9 mouse cellular contexts compared by ENCODE assay signal in the genomic region with DNA sequence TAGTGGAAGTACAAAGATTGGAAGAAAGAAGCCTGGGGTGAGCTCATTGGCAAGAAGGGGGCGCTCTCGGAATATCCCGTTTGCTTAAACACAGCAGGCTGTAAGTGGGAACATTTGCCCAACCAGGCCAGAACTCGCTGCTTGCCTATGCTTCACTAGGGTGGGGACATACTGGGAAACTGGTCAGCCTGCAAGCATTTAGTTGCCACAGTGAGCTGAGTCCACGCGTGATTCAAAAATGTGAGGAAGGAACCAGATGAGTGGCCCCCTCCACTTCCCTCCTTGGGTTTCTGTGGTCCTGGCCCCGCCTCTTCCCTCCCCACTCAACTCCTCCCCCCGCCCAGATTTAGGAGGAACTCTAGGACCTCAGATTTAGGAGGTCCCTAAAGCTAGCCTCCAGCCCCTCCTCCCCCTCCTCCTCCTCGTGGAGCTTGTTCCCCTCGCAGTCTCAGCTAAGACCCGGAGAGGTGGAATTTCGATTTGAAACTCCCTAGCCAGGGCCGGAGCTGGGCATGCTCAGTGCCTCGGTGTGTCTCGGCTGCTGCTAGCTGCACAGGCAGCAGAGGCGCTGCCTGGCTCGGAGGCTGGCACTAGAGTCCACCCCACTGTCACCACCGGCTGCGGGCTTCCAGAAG. TPM values are rescaled to one million over a fixed set of nuclear protein-coding genes. Genes with fewer than 3 reads are reported as not detected.
A peak's percentile ranks its signal among the peaks of the same experiment; 100 is the strongest.
DNase-seq lines count a peak whose midpoint lies in the region; ATAC-seq lines count a peak whose summit lies in the region.
"Had no signal": no experiment of that assay in that cellular context is flagged by ENCODE, and none has a peak within 500 bp of the region (broad histone marks: within the 10 kb centered on the region; RNA-seq: fewer than 3 reads in every experiment).

A gene (plus strand): TSS at position 369 of the 635 bp plus-strand sequence.

- peak; percentile 15 to 21 for DNase-seq in urinary bladder, adult 18-20 months (ENCODE audit: low spot score in 2 of 2)
- no peak for DNase-seq in urinary bladder, postnatal 10 days (ENCODE audit: low spot score)
- peak; percentile 15 for DNase-seq in heart, postnatal 4 days
- peak; percentile 89 to 92 for DNase-seq in layer of hippocampus, adult 18-20 months (ENCODE audit: low spot score in 2 of 2)
- peak; percentile 33 for DNase-seq in yolk sac, embryonic 10.5 days (ENCODE audit: low spot score)

- no peaks in the 10 kb centered on the region for H3K36me3 ChIP-seq in embryonic facial prominence, embryonic 15.5 days
- H3K36me3 ChIP-seq in liver, embryonic 15.5 days (replicated peaks) = no peaks in the 10 kb centered on the region
- H3K36me3 ChIP-seq in neural tube, embryonic 13.5 days = no peaks in the 10 kb centered on the region

- H3K4me2 ChIP-seq in embryonic facial prominence, embryonic 15.5 days (replicated peaks) = peak within 1 kb of the TSS; percentile 57
- H3K4me2 ChIP-seq in liver, embryonic 15.5 days = peak within 1 kb of the TSS; percentile 42
- H3K4me2 ChIP-seq in neural tube, embryonic 13.5 days = peak within 1 kb of the TSS; percentile 70

- H3K4me1 ChIP-seq in embryonic facial prominence, embryonic 15.5 days = peaks cover 18% of the 10 kb centered on the region
- no peaks in the 10 kb centered on the region for H3K4me1 ChIP-seq in liver, embryonic 15.5 days (replicated peaks)
- H3K4me1 ChIP-seq in neural tube, embryonic 13.5 days (replicated peaks) = peaks cover 20% of the 10 kb centered on the region

- peak; percentile 82 for ATAC-seq in embryonic facial prominence, embryonic 15.5 days (ENCODE audit: insufficient number of reproducible peaks, low FRiP score, low TSS enrichment, low read depth)
- no peak for ATAC-seq in liver, embryonic 15.5 days (ENCODE audit: insufficient read depth)
- ATAC-seq in neural tube, embryonic 13.5 days (ENCODE audit: low read depth) = peak; percentile 99

- H3K27me3 ChIP-seq in embryonic facial prominence, embryonic 15.5 days = peaks cover 9% of the 10 kb centered on the region
- H3K27me3 ChIP-seq in liver, embryonic 15.5 days = peaks cover 12% of the 10 kb centered on the region
- H3K27me3 ChIP-seq in neural tube, embryonic 13.5 days = no peaks in the 10 kb centered on the region

- no peaks in the 10 kb centered on the region for H3K9me3 ChIP-seq in embryonic facial prominence, embryonic 15.5 days (replicated peaks)
- no peaks in the 10 kb centered on the region for H3K9me3 ChIP-seq in liver, embryonic 15.5 days (replicated peaks)
- no peaks in the 10 kb centered on the region for H3K9me3 ChIP-seq in neural tube, embryonic 13.5 days

- H3K4me3 ChIP-seq in embryonic facial prominence, embryonic 15.5 days (replicated peaks) = peak within 1 kb of the TSS; percentile 34
- no peak within 1 kb of the TSS for H3K4me3 ChIP-seq in liver, embryonic 15.5 days (replicated peaks)
- H3K4me3 ChIP-seq in neural tube, embryonic 13.5 days = peak within 1 kb of the TSS; percentile 61

- H3K9ac ChIP-seq in embryonic facial prominence, embryonic 15.5 days = no peak within 1 kb of the TSS
- no peak within 1 kb of the TSS for H3K9ac ChIP-seq in liver, embryonic 15.5 days
- peak within 1 kb of the TSS; percentile 78 for H3K9ac ChIP-seq in neural tube, embryonic 13.5 days

- H3K27ac ChIP-seq in embryonic facial prominence, embryonic 15.5 days (replicated peaks) = no peak within 1 kb of the TSS
- no peak within 1 kb of the TSS for H3K27ac ChIP-seq in liver, embryonic 15.5 days (replicated peaks)
- peak within 1 kb of the TSS; percentile 89 for H3K27ac ChIP-seq in neural tube, embryonic 13.5 days (replicated peaks)

- WGBS in embryonic facial prominence, embryonic 15.5 days = under 1% methylated on average over 19 of the region's 19 CpGs
- WGBS in liver, embryonic 15.5 days (ENCODE audit: insufficient replicate concordance) = under 1% methylated on average over 19 of the region's 19 CpGs
- WGBS in neural tube, embryonic 13.5 days = under 1% methylated on average over 19 of the region's 19 CpGs

RNA-seq across cellular contexts. Expression of the gene that starts here (rescaled TPM):
- polyA plus RNA-seq in embryonic facial prominence, embryonic 15.5 days (2015; fragmentation: Nextera tagmentation; extraction: Ambion mirVana) = 2.7 and 3.4 TPM in 2 replicates
- total RNA-seq in heart, postnatal 4 days (2021) = under 1 TPM; 0.41 to 0.54 TPM
- 10 to 100 TPM; 16.4 to 16.8 TPM for total RNA-seq in layer of hippocampus, adult 18-20 months (2021)
- 0.16 and 0.26 TPM in 2 replicates for polyA plus RNA-seq in liver, embryonic 15.5 days (2015; fragmentation: Nextera tagmentation; extraction: Ambion mirVana)
- polyA plus RNA-seq in neural tube, embryonic 13.5 days (2015; fragmentation: Nextera tagmentation; extraction: Ambion mirVana) = 43.0 and 51.8 TPM in 2 replicates
- total RNA-seq: MEL had no signal

Comparison
In these comparisons a context has a peak if more than half of its experiments do, and no peak if none do; other contexts are left out.
1. RNA of the gene that starts here (total RNA-seq): 16.4 to 16.8 TPM in layer of hippocampus, adult 18-20 months; 0.41 to 0.54 TPM in heart, postnatal 4 days; every median in the first group is over 10 times any median in the second.
2. Peak in DNase-seq in heart, postnatal 4 days; RNA of the gene not detected or under 1 TPM.
3. Peak in every context shown above with its lines, with median percentiles within 50 percentile points of each other: H3K4me2 ChIP-seq.